Mouse (Mus musculus) heart, postnatal 10 days (tissue): ENCODE measurements at regions not wholly inside any gene's neighbourhood (a gene's known extent, or its start where the extent isn't known, plus 50 kb on each side); places are given as distances from the start of the nearest gene placed in this dataset.

Source experiments
- DNase-seq, 2 experiments: peaks; one replicate each; pipeline ENCODE4 v3.0.0; 2021
- intact Hi-C: fragments of 180-260 bp; cut with DNase I; formaldehyde crosslinking; loops from one replicate; pipeline ENCODE4 v1.15.1; 2025

DNA sequence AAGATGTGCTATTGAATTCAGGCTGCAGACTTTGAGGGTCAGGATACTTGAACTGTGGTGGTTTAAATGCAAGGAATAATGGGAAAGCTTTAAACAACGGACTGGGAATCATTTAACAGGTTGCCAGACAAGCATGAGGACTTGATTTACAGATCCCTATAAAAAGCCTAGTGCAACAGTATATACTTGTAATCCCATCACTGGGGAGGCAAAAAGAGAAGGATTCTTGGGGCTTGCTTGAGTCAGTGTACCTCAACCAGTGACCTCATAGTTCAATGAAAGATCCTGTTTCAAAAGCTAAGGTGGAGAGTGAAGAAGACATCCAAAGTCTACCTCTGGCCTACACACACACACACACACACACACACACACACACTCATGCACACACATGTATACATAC is 99.8 kb downstream of the Lrrn1 start:
- intact Hi-C loops, result no loop called here
- DNase-seq, result no peak

- intact Hi-C loops, result no loop called here
- no peak for DNase-seq
Measured at GRCm38 (mm10) chr6:107645751-107646150, 116.2 kb downstream of the Lrrn1 start.

- intact Hi-C loops, result no loop called here
- no peak for DNase-seq
Measured at GRCm38 (mm10) chr6:107653840-107654523, 124.4 kb downstream of the Lrrn1 start.

DNA sequence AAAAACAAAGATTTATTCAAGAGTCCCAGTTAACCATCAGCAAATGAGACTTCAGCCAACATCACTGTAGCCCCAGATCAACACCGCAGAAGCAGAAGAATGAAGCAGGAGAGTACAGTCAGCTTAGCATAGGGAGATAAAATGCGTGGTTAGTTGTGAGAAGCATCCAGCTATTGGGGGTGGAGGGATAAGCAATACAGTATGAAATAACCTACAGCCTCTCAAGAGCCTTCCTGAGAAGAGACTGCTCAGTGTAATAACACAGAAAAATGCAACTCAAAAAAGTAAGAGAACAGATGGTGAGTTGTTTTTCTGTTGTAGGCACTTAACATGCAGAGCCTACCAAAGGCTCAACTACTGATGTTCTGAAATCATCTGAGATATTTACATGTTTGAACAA is 128.2 kb downstream of the Lrrn1 start:
- intact Hi-C loops, result loop anchor here (5.0 kb wide), 1 partner anchor 34 kb away; no protein-coding TSS in a partner anchor
- DNase-seq, result no peak

GRCm38 (mm10) chr6:107661009-107661764 is 131.6 kb downstream of the Lrrn1 start:
- no peak for DNase-seq
- intact Hi-C loops, result no loop called here

- intact Hi-C loops, result no loop called here
Measured at GRCm38 (mm10) chr6:107699298-107699697, 169.7 kb downstream of the Lrrn1 start.

GRCm38 (mm10) chr6:107708185-107708584 is 178.6 kb downstream of the Lrrn1 start:
- intact Hi-C loops, result no loop called here
- no peak for DNase-seq

More at GRCm38 (mm10) chr6:107699298-107699697, 169.7 kb downstream of the Lrrn1 start:
- DNase-seq, result no peak

GRCm38 (mm10) chr6:107708608-107709007 is 179.0 kb downstream of the Lrrn1 start:
- DNase-seq, result no peak
- intact Hi-C loops, result no loop called here

- no peak for DNase-seq
Measured at GRCm38 (mm10) chr6:107710360-107710759, 180.8 kb downstream of the Lrrn1 start.

DNA sequence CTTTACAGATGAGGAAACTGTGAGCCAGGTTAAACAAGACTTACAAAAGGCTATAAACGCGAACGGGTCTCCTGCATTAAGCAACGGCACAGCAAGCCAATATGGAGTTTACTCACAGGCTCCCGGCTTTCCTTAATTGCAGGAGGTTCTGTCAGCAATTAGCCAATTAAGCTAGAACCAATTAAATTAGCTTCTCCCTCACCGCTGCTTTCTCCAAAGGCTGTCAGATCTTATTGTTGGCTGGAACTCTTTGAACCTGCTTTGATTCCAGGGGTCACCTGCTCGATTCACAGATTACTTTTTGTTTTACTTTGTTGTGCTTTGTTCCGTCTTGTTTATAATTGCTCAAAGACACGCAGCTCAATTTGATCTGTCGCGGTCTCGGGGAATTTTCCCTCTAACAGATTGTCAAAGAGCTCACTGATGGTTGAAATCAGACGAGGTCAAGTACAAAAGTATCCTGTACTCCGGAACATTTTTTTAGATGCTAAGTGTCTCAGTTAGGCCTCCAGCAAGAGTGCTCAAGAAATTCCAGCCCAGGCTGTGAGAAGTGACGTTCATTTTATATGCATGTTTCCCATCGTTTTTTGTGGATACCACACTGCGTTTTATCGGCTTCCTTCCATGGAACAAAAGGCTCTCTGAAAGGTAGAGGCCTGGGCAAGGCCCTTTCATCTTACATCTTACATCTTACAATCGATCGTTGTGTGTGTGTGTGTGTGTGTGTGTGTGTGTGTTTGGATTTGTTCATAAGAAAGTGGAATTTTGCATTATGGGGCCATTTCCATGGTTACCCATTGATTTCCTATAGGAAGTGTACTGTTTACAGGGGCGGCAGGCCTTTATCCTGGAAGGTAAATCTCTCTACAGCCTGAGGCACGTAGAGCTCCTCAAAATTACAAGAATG is 181.9 kb downstream of the Lrrn1 start:
- intact Hi-C loops, result no loop called here
- no peak for DNase-seq

More at GRCm38 (mm10) chr6:107710360-107710759, 180.8 kb downstream of the Lrrn1 start:
- intact Hi-C loops, result no loop called here

GRCm38 (mm10) chr6:107713051-107713450 is 183.5 kb downstream of the Lrrn1 start:
- intact Hi-C loops, result no loop called here
- DNase-seq, result no peak

DNA sequence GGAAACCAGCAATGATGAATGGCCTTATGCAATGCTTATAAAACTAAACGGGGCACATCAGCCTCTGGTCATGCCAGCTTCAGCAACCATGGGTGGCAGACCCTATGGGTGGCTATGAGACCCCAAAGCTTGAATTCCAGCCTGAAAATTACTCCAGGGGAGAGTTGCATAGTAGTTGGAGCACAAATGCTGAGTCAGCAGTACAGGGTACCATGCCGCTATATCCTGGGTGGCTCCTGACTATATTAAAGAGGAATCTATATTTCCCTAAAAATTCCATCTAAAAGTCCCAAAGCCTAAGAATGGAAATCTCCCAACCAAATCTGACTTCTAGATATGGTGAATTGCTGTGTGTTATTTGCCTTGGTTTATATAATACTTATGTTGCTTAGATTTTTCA is 187.6 kb downstream of the Lrrn1 start:
- intact Hi-C loops, result no loop called here
- no peak for DNase-seq

DNA sequence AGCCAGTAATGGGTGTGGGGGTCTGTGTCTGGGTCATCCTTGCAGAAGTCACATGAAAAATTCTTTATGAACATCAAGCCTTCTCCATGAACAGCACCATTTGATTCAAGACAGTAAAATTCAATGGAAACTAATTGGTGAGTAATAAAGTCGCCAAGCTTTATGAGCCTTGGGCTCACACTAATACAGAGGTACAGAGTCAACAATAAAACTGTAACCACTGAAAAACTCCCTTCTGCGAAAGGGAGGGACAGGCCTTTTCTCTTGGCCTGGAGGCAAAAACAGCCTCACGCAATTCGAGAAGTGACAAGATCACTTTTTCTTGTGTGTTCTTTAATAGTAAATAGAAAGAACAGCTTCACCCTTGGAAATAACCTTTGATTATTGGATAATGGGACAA is 200.7 kb downstream of the Lrrn1 start:
- no peak for DNase-seq
- intact Hi-C loops, result no loop called here

- intact Hi-C loops, result no loop called here
- DNase-seq, result no peak
Measured at GRCm38 (mm10) chr6:107734773-107735172, 205.2 kb downstream of the Lrrn1 start.

DNA sequence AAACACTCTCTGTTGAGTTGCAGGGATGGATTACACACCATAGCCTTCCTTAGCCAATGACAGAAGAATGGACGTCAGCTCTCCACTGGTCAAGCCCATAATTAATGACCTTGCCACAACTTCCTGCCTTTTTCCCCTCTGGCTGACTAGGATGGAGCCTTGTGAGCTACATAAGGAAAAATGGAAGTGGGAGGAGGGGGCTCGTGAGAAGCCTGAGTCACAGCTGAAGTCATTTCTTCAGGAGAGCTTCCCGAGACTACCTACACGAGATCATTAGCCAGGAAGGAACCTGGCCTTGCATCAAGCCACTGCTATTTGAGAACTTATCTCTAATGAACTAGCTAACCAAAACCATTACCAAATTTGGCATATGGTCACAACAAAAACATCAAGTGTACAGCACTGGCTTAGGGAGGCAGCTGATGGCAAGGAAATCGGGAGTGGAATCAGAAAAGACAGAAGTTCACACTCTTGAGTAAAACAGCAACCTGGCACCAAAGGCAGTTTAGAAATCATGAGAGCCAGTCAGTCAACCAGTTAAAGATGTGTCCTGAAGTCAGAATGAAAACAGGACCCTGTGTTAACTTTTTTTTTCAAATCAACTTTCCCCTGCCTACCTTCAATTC is 219.7 kb downstream of the Lrrn1 start:
- no peak for DNase-seq
- intact Hi-C loops, result no loop called here

DNA sequence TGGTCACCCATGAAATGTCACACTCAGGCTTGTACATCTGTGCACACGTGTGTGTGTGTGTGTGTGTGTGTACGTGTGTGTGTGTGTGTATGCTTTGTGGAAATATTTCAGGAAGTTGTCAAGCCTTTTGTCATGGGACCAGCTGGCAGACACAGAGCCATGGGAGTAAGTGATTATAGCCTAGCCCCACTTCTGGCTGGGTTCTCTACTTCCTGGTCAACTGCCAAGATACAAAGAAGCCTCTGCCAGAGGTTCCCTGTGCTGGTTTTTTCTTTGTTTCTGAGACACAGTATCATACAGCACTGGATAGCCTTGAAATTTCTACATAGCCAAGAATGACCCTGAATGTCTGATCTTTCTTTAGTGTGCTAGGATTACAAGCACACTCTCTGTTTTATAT is 220.2 kb downstream of the Lrrn1 start:
- intact Hi-C loops, result loop anchor here (10.0 kb wide), 1 partner anchor 315 kb away; the partner anchor contains the start of gene Setmar
- peak; percentile 30 to 35 for DNase-seq

DNA sequence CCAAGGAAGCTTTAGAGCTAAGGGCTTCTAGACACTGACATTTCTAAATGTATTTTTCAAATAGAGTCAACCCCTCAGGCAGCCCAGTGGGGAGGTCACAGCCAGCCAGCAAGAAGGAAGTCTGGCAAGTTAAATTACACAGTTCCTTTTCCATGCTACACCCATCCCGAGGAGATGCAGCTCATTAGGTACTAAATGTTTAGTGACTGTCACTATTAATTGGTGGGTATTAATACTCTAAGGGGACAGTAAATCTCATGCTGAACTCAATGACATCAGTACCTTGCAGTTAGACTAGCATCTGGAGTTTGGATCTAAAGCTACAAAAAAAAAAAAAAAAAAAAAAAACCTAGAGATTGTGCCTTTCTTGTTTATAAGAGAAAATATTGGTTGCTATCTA is 222.6 kb downstream of the Lrrn1 start:
- intact Hi-C loops, result loop anchor here (10.0 kb wide), 1 partner anchor 313 kb away; the partner anchor contains the start of gene Setmar
- DNase-seq, result no peak

- intact Hi-C loops, result loop anchor here (5.0 to 10.0 kb wide), 2 partner anchors 310 to 902 kb away; partner anchors contain the start of gene Setmar
- DNase-seq, result peak; percentile 3 to 10
Measured at GRCm38 (mm10) chr6:107755158-107755557, 225.6 kb downstream of the Lrrn1 start.

DNA sequence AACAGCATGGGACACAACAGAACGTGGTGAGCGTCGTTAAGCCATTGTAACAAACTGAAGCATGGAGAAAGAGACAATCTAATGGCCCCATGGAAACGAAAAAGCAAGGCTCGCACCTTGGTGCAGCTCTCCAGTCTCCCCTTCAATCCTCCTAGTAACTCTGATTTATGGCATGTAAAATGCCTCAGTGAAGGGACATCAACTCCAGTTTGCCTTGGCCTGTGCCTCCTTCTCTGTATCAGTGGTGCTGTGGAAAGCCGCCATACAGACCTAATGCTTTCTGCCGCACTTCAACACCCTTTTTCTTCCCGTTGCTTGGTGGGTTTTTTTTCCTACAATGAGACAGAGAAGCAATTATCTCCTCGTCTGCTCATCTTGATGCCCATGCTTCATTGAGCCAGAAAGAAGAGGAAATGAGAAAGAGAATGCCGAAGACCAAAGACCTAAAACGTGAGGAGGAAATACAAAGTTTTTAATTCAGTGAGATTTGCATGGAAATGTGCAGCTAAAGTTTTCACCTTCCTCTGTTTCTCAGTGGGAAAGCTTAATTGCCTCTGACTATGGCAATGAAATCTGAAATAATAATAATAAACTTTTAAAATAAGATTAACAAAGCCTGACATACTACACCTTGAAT is 241.4 kb downstream of the Lrrn1 start:
- no peak for DNase-seq
- intact Hi-C loops, result no loop called here

DNA sequence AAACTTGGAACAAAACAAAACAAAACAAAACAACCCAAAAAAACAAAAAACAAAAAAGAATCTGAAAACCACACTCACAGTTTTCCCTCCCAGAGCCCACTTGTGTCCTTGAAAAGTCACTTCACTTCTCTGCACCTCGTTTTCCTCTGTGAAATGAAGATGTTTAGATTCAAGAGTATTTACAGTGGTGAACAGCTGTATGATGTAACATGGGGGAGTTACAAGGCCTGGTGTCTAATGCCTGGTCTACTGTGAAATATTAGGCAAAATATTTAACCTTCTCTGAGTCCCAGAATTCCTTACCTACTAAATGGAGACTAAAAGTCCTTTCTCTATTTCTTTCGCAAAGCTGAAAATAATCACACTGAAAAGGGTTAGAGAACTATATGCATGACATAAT is 255.4 kb downstream of the Lrrn1 start:
- no peak for DNase-seq
- intact Hi-C loops, result no loop called here
